Mouse (Mus musculus) lung, postnatal 36 days (tissue): ENCODE data around the gene Krtap28-10.
A peak's percentile ranks its signal among the peaks of the same experiment; 100 is the strongest.

Source experiments
- DNase-seq: peaks from one replicate; pipeline ENCODE4 v3.0.0; 2022; ENCODE audit warnings: mixed read lengths

Gene Krtap28-10

DNA sequence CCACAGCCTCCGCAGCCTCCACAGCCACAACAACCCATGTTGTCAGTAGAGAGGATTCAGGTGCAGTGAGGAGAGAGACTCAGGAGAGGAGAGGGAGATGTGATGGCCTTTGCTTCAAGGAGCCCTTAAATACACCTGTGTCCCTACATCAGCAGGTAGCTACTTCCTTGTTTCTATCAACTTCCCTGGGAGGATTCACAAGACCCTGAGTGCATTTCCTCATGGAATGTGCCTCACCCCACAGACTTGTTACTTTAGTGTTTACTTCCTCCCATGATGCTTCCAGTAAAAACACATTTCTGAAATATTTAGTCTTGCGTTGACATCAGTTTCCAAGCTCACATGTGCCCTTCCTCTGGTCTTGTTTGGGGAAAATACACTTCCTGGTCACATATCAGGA, at the start of gene Krtap28-10:
TSS of gene Krtap28-10 (minus strand) at position 101 of the 400 bp plus-strand sequence.
- no peak for DNase-seq

DNA sequence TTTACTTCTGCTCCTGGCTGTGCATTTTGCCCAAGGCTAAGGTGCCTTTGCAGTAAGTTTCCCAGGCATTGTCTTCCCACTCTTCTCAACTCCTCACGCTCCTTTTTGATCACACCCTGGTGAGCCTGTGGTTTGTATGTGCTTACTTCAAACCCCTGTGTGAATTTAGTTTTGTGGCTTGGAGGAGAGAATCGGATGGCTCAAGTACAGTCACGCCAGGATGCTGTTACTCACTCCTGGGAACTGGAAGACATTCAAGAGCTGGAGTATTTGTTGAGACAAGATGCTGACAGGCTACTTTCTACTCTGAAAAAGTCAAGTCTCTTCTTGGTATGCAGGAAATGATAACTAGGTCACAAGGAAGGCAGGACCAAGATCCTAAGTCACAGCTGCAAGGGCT, 49.0 kb upstream of the Krtap28-10 start:
- no peak for DNase-seq

DNA sequence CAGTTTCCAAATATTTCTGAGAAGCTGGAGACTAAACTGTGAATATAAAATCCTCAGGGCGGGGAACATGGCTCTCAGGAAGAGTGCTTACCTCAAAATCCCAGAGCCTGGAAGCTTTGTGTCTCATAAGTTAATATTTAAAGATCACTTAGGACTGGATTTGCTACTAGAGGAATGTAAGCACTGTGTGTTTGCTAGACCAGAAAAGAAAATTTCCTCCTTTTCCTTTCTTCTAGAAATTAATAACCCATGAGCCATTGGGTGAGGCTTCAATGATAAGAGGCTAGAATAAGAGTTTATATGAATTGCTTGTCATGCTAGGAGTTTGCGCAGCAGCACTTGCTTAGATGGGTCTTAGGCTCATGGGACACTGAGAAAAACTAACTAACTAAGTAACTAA, 42.5 kb upstream of the Krtap28-10 start:
- DNase-seq, result peak; percentile 5

DNA sequence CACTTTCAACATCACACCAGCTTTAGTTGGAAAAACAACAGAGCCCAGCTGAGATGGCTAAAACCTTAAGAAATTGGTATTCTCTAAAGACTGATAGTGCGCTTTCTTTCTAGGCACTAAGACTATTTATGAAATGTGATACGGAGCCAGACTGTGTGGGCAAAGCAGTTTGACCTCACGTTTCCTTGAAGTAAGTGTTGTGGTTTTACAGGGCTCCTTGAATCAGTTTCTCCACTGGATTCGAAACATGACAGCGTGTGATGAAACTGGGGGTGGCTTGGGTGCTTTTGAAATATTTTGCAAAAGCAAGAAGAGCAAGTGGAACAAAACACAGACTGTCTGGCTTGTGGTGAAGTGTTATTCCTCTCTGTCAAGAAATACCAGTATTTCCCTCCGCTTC, 34.7 kb upstream of the Krtap28-10 start:
- no peak for DNase-seq

DNA sequence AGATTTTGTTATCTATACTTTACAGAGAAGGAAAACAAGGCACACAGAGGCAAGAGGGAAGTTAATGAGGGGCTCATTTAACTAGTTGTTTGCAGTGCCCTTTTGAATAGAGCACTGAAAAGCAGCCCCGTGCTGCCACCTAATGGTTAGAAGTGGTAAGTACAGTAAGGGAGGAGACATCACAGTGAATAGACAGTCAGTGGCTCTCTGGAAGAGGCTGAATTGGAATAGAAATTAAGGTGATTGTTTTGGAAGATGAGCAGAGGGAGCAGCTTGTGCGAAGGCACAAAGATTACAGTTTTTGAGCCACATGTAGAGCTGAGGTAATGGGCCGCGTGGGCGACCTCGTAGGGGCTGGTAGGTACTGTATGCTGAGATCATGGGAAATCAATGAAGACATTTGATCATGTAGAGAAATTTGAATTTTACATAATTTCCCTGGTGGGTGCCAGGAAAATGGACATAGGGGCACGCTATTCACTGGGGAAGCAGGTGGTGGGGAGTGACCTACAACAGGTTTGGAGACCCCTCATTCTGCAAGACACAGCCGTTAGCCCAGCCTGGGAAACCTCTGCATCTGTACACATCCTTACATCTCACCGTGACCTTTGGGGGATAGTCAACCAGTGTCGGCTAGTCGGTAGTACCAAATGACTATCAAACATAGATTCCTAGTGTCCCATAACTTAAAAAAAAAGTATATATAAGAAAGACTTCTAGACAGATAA, 34.1 kb upstream of the Krtap28-10 start:
- DNase-seq, result peak; percentile 48

DNA sequence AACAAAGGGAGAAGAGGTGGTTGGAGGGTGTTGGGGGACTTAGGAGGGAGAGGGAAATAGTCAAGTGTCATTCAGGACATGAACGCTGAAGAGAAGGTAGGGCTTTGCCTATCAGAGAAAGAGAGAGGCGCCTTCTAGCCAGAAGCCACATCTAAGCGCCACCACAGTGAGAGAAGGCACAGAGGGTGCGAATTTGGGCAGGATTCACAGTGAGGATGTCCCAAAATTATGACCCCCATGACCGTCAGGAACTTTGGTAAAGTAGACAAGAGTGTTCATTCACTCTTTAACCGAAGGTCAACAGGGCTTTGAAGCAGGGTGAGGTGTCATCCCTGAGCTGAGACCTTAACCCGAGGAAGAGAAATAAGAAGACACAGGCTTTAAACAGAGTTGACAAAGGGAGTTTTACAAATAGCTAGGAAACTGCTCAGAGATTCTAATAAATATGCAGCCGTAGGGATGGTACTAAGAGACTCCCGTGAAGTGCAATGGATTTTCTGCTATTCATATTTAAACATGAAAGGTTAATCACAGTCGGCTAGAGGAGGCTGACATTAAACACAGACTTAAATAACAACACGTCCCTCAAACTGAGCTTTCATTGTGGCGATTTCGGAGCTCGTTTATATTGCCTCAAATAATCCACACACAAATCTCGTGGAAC, 33.4 kb upstream of the Krtap28-10 start:
- no peak for DNase-seq

DNA sequence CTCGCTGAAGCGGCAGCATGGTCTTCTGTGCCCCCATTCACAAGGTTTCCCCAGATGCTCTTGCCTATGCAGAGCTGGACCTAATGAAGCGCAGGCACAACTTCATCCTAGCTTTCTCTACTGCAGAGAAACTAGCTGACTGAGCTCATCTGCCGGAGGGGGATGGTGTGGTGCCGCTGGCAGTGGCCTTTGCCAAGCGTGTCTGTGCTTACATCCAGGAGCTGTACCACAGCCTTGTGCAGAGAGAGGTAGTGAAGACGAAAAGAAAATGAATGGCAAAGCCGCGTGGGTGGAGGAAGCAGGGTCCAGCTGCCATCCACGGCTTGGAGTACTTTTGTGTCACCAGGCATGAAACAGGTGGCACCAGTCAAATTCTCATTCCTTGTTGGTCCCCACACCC, 24.9 kb upstream of the Krtap28-10 start:
- DNase-seq, result no peak

DNA sequence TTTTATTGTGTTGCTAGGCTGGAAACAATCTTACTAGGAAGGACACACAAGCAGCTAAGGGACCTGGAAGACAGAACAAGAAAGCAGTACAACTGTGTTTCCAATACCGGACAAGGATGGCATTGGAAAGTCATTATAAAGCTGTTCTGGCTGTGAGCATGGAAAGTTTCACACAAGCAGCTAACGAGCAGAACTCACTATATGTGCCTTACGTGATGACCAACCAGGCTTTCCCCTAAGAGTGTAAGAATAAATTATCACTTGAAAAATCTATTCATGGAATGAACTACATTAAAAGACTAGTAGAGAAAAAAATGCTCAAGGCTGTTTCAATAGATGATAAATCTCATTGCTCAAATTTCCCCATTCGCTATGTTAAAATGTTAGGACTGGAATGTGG, 24.3 kb upstream of the Krtap28-10 start:
- DNase-seq, result no peak

DNA sequence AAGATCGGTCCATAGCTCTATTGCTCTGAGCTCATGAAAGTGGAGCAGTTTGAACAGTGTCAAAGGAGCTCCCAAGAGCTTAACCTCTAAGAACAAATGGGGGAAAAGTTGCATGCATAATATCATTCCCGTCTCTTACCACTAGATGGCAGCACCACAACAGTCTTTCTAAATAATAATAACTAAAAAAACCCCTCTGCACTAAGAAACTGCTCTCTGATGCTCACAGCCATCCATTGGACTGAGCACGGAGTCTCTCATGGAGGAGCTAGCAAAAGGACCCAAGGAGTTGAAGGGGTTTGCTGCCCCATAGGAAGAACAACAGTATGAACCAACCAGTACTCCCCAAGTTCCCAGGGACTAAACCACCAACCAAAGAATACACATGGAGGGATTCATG, 22.6 kb upstream of the Krtap28-10 start:
- peak; percentile 49 for DNase-seq

DNA sequence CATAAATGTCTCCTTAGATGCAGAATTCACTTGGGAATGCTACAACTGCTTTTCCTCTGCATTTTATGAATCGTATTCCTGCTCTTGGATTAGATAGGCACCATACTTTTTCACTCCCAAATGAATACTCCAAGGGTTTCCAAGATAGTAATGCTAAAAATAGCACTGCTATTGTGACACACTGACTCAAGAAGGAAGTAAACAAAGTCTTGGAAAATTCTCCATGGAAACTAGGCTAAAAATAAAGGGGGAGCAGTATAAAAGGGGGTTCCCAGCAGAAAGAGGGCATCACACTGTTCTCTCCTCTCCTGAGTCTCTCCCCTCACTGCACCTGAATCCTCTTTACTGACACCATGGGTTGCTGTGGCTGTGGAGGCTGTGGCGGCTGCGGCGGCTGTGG, 18.4 kb upstream of the Krtap28-10 start, which contains the start of gene Krtap28-13:
TSS of gene Krtap28-13 (plus strand) at position 288 of the 400 bp plus-strand sequence.
- no peak for DNase-seq

DNA sequence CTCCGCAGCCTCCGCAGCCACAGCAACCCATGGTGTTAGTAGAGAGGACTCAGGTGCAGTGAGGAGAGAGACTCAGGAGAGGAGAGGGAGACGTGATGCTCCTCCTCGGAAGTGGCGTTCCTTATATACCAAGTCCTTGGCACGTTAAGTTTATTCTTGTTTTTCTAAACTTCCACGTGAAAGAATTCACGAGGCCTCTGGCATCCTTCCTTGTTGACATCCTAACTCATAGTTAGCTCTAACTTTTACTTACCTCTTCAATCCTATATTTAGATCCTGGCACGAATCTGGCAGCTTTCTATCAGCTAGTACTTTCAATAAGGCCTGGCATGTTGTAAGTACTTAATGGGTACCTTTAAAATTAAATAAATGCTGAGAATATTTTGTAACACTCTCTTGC, 17.0 kb upstream of the Krtap28-10 start, which contains the start of gene A030005K14Rik:
TSS of gene A030005K14Rik (minus strand) at position 101 of the 400 bp plus-strand sequence.
- no peak for DNase-seq

DNA sequence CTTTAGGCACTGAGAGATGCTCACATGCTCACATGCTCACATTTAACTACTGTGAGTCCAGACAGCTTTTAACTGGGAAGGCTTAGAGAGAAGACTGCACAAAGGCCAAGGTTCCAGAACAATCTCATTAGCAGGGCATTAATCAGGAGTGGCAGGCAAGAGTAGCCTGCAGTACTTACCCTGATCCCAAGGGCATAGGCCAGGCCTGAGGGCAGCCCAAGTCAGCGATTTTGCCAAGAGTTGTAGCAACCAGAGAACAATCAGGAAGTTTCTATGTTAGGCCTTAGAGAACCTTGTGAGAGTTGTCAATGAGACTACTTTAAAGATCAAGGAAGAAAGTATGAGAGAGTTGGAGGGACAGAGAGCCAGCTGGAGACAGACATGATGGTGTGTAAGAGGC, 16.2 kb upstream of the Krtap28-10 start:
- DNase-seq, result no peak

DNA sequence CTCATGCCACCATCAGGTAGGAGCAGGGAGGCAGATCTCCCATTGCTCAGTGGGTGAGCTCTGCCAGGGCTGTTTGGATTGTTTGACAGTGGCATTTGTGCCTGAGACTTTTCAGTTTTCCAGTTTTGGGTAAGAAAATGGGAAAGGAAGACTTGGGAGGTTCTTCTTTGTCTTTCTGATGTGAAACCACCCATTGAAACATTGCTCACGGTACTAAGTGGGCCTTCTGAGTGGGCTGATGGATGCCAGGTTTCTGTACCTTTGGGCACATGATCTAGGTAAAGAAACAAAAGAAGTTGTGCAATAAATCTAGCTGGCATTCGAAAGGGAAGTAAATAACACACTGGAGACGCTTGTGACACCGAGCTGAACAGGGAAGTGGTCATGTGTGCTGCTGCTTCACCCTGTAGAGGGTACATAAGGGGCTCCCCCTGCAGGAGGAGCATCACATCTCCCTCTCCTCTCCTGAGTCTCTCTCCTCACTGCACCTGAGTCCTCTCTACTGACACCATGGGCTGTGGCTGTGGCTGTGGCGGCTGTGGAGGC, 2.7 kb upstream of the Krtap28-10 start, which contains the start of gene Gm47969:
TSS of gene Gm47969 (plus strand) at position 51 of the 546 bp plus-strand sequence.
- peak; percentile 75 for DNase-seq

DNA sequence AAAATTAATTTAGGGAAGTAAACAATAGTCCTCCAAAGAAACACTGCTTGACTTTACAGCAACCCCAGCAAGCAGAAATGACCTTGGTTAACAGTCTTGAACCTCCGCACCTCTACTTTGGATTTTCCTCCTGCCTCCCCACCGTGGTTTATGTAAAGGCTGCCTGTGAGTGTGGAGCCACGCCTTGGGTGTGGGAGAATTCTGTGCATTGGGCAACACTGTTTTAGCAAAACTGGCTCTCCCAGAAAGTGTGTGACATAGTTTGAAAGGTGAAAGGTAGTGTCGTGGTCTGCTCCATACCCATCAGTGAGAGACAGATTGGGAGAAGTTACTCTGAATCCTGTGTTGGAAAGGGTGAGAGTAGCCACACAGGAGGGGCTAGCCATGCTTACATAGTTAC, 3.2 kb downstream of the Krtap28-10 start:
- peak; percentile 46 for DNase-seq

DNA sequence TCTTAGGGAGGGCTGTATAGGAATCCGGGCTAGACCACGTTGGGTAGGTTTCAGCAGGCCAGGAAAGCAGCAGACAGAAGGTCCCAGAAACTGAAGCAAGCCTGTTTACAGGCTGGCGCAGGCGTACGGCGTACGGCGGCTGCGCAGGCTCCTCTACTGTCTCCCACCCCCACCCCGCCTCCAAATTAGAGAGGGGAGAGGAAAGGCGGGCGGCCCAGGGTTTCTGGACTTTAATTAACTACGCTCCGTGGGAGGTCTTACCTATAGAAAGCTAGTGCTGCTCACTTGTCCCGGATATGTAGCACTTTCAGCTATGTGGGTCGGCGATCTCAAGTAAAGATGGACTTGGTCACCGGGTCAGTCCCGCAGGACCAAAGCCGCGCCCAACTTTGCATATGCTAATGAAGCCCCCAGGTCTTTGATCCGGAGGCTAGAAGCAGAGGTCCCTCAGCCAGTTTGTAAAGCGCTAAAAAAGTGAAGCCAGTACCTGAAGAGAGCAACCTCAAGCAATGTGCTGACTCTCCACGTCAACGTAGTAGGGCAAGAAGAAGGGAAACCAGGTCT, 4.1 kb downstream of the Krtap28-10 start, which contains the start of gene Slc19a3:
TSS of gene Slc19a3 (minus strand) at position 340 of the 564 bp plus-strand sequence.
- DNase-seq, result peak; percentile 42

DNA sequence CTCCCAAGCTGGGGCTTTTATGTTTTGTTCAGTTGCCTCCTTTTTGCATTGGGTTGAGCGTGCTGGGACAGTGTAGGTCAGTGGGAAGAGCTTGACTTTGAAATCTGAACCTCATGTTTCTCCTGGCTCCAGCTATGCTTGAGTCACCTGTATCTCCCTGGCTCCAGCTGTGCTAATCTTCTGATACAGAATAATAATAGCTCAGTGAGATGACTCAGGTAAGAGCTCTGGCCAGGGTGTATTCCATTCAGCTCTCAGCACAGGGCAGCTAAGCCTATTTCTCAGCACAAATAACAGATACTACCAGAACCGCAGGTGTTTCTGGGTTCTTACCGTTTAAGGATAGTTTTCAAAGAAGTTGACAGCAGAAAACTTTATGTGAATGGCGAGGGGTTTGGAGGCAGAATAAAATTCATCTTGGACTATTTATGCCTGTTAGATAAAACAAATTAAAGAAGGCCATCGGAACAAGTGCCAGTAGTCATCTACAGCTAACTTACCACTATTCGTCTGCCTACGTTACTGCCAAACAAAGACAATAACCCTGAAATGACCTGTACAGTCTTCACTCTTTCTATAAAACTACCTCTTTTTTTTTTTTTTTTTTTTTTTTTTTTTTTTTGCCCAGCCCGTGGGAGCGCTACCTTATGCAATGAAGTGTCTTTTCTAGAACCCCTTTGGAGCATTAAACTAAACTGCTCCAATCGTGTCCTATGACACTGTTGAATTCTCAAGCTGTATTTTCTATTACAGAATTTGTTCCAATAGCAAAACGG, 5.2 kb downstream of the Krtap28-10 start:
- DNase-seq, result no peak

DNA sequence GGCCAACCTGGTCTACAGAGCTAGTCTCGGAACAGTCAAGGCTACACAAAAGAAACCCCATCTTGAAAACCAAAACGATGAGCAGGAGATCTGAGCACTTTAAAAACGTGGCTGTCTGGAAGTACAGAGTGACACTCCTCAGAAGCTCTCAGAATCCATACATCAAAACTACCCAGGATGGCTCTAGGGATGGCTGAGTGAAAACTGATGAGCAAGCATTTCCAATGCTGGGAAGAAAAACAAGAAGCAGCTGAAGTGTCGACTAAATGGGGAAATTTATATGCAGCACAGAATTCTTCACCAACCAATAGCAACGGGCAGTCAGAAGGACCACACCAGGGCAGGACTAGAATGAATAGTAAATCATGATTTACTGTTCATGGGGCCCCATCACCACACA, 7.8 kb downstream of the Krtap28-10 start:
- no peak for DNase-seq

DNA sequence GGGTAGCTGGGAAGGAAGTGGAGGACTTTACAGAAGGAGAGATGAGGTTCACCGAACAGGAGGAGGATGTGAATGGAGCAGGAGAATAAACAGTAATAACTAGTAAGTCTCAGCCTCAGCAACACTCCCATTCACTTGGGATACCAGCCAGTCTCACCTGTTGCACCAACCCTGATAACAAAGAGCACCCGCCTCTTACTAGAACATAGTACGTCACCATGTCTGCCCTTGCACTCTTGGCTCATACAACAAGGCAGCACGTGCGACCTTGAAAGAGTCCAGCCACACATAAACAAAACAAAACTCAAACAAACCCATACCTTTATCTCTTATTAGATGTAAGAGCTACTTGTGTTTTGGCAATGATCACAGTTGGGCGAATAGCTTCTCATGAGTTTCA, 9.8 kb downstream of the Krtap28-10 start:
- DNase-seq, result peak; percentile 59

DNA sequence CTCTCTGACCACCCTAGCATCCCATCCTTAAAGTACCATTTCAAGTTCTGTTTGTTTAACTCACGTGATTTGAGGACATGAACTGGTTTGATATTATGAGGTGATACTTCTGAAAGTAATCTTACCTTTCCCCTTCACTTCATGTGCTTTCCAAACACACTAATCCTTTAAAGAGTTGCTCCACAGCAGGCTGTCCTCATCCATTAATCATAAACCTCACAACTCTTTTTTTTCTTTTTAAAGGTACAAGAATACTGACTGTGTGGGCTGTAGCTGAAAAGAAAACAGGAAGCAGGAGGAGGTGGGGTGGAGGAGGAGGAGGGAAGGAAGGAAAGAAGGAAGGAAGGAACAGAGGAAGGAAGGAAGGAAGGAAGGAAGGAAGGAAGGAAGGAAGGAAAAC, 10.3 kb downstream of the Krtap28-10 start:
- DNase-seq, result no peak

DNA sequence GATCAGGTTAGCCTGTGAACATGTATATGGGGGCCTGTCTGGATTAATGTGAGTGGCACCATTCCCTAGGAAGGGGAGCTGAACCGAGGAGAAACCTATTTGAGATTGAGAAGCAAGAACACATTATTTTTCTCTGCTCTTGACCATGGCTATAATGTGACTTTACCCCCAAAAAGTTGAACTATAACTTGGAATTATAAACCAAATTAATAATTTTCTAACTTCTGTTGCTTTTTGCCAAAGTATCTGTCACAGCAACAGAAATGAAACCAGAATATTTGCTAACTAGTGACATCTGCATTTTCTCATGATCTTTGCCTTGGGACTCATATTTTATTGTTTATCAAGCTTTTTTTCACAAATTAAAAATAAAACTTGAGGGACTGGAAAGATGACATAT, 25.7 kb downstream of the Krtap28-10 start:
- DNase-seq, result no peak

DNA sequence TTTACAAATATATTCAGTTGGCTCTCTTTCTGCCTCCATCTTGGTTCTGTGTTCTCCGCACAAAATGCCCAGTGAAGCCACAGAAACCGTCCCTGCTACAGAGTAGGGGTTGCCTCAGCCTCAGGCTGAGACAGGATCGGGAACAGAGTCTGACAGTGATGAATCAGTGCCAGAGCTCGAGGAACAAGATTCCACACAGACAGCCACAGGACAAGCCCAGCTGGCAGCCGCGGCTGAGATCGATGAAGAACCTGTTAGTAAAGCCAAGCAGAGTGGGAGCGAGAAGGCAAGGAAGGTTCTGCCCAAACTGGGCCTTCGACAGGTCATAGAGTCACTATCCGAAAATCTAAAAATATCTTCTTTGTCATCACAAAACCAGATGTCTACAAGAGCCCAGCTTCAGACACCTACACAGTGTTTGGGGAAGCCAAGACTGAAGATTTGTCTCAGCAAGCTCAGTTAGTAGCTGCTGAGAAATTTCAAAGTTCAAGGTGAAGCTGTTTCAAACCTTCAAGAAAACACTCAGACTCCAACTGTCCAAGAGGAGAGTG, 26.9 kb downstream of the Krtap28-10 start:
- no peak for DNase-seq

DNA sequence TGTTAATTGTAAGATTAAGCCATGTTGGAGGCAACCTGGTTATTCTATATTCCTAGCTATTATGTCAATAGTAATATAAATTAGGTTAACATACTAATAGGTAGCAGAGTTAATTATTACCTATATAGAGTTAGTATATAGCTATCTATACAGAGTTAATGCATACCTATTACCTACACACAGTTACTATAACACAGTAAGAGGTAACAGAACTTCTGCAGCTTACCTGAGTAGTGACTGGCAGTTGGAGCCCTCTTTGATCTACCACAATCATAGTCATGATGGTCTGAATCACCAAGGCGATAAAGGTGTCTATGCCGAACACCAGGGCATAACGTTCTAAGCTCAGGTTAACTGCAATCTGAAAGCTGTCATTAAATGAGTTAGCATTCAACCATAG, 27.8 kb downstream of the Krtap28-10 start:
- no peak for DNase-seq
